12 mouse cellular contexts compared by ENCODE assay signal in the genomic region with DNA sequence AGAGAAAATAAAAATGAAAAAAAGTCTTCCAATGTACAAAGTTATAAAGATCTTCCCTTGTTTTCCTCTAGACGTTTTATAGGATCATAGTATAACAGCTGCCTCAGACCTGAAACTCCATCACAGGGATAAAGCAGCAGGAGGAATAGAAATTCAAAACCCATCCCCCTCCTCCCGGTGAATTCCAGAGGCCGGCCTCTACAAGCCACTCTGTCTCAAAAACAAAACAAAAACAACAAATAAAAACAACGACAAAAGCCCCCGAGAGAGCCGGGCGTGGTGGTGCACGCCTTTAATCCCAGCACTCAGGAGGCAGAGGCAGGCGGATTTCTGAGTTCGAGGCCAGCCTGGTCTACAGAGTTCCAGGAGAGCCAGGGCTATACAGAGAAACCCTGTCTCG. TPM values are rescaled to one million over a fixed set of nuclear protein-coding genes. Genes with fewer than 3 reads are reported as not detected.
A peak's percentile ranks its signal among the peaks of the same experiment; 100 is the strongest.
DNase-seq lines count a peak whose midpoint lies in the region; ATAC-seq and TF ChIP-seq lines count a peak whose summit lies in the region.
"Had no signal": no experiment of that assay in that cellular context is flagged by ENCODE, and none has a peak within 500 bp of the region (broad histone marks: within the 10 kb centered on the region; RNA-seq: fewer than 3 reads in every experiment).

No protein-coding gene starts in this region.

- H3K79me2 ChIP-seq in myocyte (ENCODE audit: control insufficient read depth, insufficient read depth): no peaks in the 10 kb centered on the region

- H3K36me3 ChIP-seq in heart, embryonic 10.5 days: no peaks in the 10 kb centered on the region
- no peaks in the 10 kb centered on the region for H3K36me3 ChIP-seq in midbrain, embryonic 11.5 days (ENCODE audit: control insufficient read depth, insufficient read depth, low read length)
- H3K36me3 ChIP-seq in midbrain, embryonic 15.5 days (replicated peaks): no peaks in the 10 kb centered on the region
- H3K36me3 ChIP-seq in hindbrain, postnatal 0 days (ENCODE audit: insufficient read depth, low read length): no peaks in the 10 kb centered on the region
- no peaks in the 10 kb centered on the region for H3K36me3 ChIP-seq in myocyte (ENCODE audit: control insufficient read depth, insufficient read depth)

- no peak overlapping the region for H3K27ac ChIP-seq in heart, embryonic 10.5 days
- H3K27ac ChIP-seq in midbrain, embryonic 11.5 days (ENCODE audit: low read depth, low read length): no peak overlapping the region
- no peak overlapping the region for H3K27ac ChIP-seq in midbrain, embryonic 15.5 days
- peak overlapping the region; percentile 75; the same call in 1 of the 2 replicates for H3K27ac ChIP-seq in hindbrain, postnatal 0 days

- no peak overlapping the region for H3K9ac ChIP-seq in midbrain, embryonic 11.5 days (ENCODE audit: low read length)
- no peak overlapping the region for H3K9ac ChIP-seq in midbrain, embryonic 15.5 days
- no peak overlapping the region for H3K9ac ChIP-seq in hindbrain, postnatal 0 days (replicated peaks; ENCODE audit: low read length)

- H3K4me3 ChIP-seq in heart, embryonic 10.5 days: peak overlapping the region; percentile 76; the same call in 1 of the 2 replicates
- H3K4me3 ChIP-seq in midbrain, embryonic 11.5 days (ENCODE audit: low read depth, low read length): no peak overlapping the region
- H3K4me3 ChIP-seq in midbrain, embryonic 15.5 days: no peak overlapping the region
- H3K4me3 ChIP-seq in hindbrain, postnatal 0 days (ENCODE audit: low read length): no peak overlapping the region
- peak overlapping the region; percentile 22 for H3K4me3 ChIP-seq in myocyte

- TF ChIP-seq CTCF in hindbrain, postnatal 0 days (IDR thresholded peaks at IDR 0.05; ENCODE audit: low read depth): no peak

- H3ac ChIP-seq in myocyte (ENCODE audit: control insufficient read depth, insufficient read length): no peak overlapping the region

- no peak for ATAC-seq in midbrain, embryonic 11.5 days (ENCODE audit: low FRiP score)
- ATAC-seq in midbrain, embryonic 15.5 days (replicated peaks): no peak
- no peak for ATAC-seq in hindbrain, postnatal 0 days
- ATAC-seq: inflammation-experienced regulatory T-cells, adult 6 months had no signal

- H3K9me3 ChIP-seq in heart, embryonic 10.5 days: no peaks in the 10 kb centered on the region
- no peaks in the 10 kb centered on the region for H3K9me3 ChIP-seq in midbrain, embryonic 11.5 days (ENCODE audit: control insufficient read depth, low read length)
- no peaks in the 10 kb centered on the region for H3K9me3 ChIP-seq in midbrain, embryonic 15.5 days
- H3K9me3 ChIP-seq in hindbrain, postnatal 0 days (ENCODE audit: low read length): no peaks in the 10 kb centered on the region

- WGBS in heart, embryonic 10.5 days: 63% methylated on average over 11 of the region's 11 CpGs
- 73% methylated on average over 11 of the region's 11 CpGs for WGBS in midbrain, embryonic 11.5 days
- 74% methylated on average over 11 of the region's 11 CpGs for WGBS in midbrain, embryonic 15.5 days
- WGBS in hindbrain, postnatal 0 days: 75% methylated on average over 11 of the region's 11 CpGs

- intact Hi-C loops in heart, postnatal 10 days (cut with DNase I): no loop called here

- DNase-seq in heart, embryonic 10.5 days (ENCODE audit: low spot score): no peak
- DNase-seq in heart, postnatal 10 days: no peak
- peak; percentile 81 for DNase-seq in midbrain, embryonic 11.5 days (ENCODE audit: low spot score, missing footprints)
- no peak for DNase-seq in hindbrain, postnatal 0 days (ENCODE audit: low spot score)
- DNase-seq in adrenal gland, postnatal 36 days: no peak
- no peak for DNase-seq in gastrocnemius, postnatal 10 days
- DNase-seq: heart, adult 11 months; lung, postnatal 4 days; right cerebral cortex, postnatal 25 days had no signal

- H3K27me3 ChIP-seq in heart, embryonic 10.5 days (ENCODE audit: insufficient read depth, poor library complexity, severe bottlenecking): peaks cover 53% of the 10 kb centered on the region
- peaks cover 19% of the 10 kb centered on the region for H3K27me3 ChIP-seq in midbrain, embryonic 11.5 days (ENCODE audit: control insufficient read depth, insufficient read depth, low read length)
- H3K27me3 ChIP-seq in midbrain, embryonic 15.5 days (replicated peaks): no peaks in the 10 kb centered on the region
- H3K27me3 ChIP-seq in hindbrain, postnatal 0 days (ENCODE audit: insufficient read depth, low read length): no peaks in the 10 kb centered on the region
- H3K27me3 ChIP-seq in myocyte (ENCODE audit: control insufficient read depth, insufficient read depth, insufficient read length): no peaks in the 10 kb centered on the region

- TF ChIP-seq POLR2A in myocyte (IDR thresholded peaks at IDR 0.05; ENCODE audit: insufficient read length, low read depth): no peak

- H3K4me2 ChIP-seq in midbrain, embryonic 11.5 days: no peak overlapping the region
- no peak overlapping the region for H3K4me2 ChIP-seq in midbrain, embryonic 15.5 days
- H3K4me2 ChIP-seq in hindbrain, postnatal 0 days (ENCODE audit: low read depth, low read length): no peak overlapping the region; the same call in 1 of the 2 replicates
- H3K4me2 ChIP-seq in myocyte (ENCODE audit: low read depth): no peak overlapping the region

- H3K4me1 ChIP-seq in heart, embryonic 10.5 days: peaks cover 15% of the 10 kb centered on the region
- H3K4me1 ChIP-seq in midbrain, embryonic 11.5 days (ENCODE audit: control insufficient read depth, insufficient read depth, low read length): 0 out of 2 replicates have a peak, but pooled peaks cover 2% of the 10 kb centered on the region
- H3K4me1 ChIP-seq in midbrain, embryonic 15.5 days: peaks cover 27% of the 10 kb centered on the region
- no peaks in the 10 kb centered on the region for H3K4me1 ChIP-seq in hindbrain, postnatal 0 days (ENCODE audit: insufficient read depth, low read length)

TF ChIP-seq in myocyte, 11 proteins besides CTCF, POLR2A, EP300 and RAD21:
- TF ChIP-seq E2F4 (IDR thresholded peaks at IDR 0.05; ENCODE audit: insufficient read depth): no peak
- no peak for TF ChIP-seq MYOG (IDR thresholded peaks at IDR 0.05; ENCODE audit: control insufficient read depth in 1 of 3, insufficient read depth in 1 of 3, insufficient read length in 2 of 3, low read depth in 2 of 3)
- TF ChIP-seq POLR2AphosphoS2 (IDR thresholded peaks at IDR 0.05; ENCODE audit: insufficient read length, low read depth): no peak
- no peak for TF ChIP-seq TCF12 (IDR thresholded peaks at IDR 0.05; ENCODE audit: insufficient read depth, poor library complexity, severe bottlenecking)
- TF ChIP-seq MAX (IDR thresholded peaks at IDR 0.05; ENCODE audit: low read depth): no peak
- TF ChIP-seq SRF (IDR thresholded peaks at IDR 0.05; ENCODE audit: control insufficient read depth, insufficient read length, low read depth): no peak
- no peak for TF ChIP-seq CEBPB (IDR thresholded peaks at IDR 0.05; ENCODE audit: insufficient read depth, poor library complexity, severe bottlenecking)
- TF ChIP-seq REST (IDR thresholded peaks at IDR 0.05; ENCODE audit: insufficient read depth, insufficient read length): no peak
- TF ChIP-seq TCF3 (IDR thresholded peaks at IDR 0.05; ENCODE audit: insufficient read length, low read depth): no peak
- TF ChIP-seq MYOD1 (IDR thresholded peaks at IDR 0.05; ENCODE audit: control insufficient read depth in 1 of 3, insufficient read length in 2 of 3, low read depth in 2 of 3): no peak
- TF ChIP-seq USF1 (IDR thresholded peaks at IDR 0.05; ENCODE audit: low read depth): no peak

RNA-seq across cellular contexts. Expression of a gene that starts 1.0 kb away (rescaled TPM):
- polyA plus RNA-seq in heart, embryonic 10.5 days (2016; fragmentation: Nextera tagmentation; extraction: Ambion mirVana): 6.7 and 11.6 TPM in 2 replicates
- total RNA-seq in heart, postnatal 10 days (2021): 10 to 100 TPM; 84.9 to 86.7 TPM
- 6.2 and 7.4 TPM in 2 replicates for polyA plus RNA-seq in midbrain, embryonic 11.5 days (2014; fragmentation: Nextera tagmentation; extraction: Ambion mirVana)
- polyA plus RNA-seq in midbrain, embryonic 15.5 days (2015; fragmentation: Nextera tagmentation; extraction: Ambion mirVana): 61.4 and 62.1 TPM in 2 replicates
- total RNA-seq in hindbrain, postnatal 0 days (2014; rRNA removed): 155 and 157 TPM in 2 replicates
- polyA plus RNA-seq in hindbrain, postnatal 0 days (2015; fragmentation: Nextera tagmentation; extraction: Ambion mirVana): 73.4 and 78.6 TPM in 2 replicates
- 54.7 TPM for polyA plus RNA-seq in myocyte (2012; fragmentation: generic; extraction: Trizol)
- total RNA-seq in adrenal gland, postnatal 36 days (2021): 10 to 100 TPM; 28.0 to 31.5 TPM
- 10 to 100 TPM; 16.1 to 17.0 TPM for total RNA-seq in gastrocnemius, postnatal 10 days (2021)

RNA-seq across cellular contexts. Expression of a gene that starts 1.5 kb away (rescaled TPM):
- 770 and 980 TPM in 2 replicates for polyA plus RNA-seq in heart, embryonic 10.5 days (2016; fragmentation: Nextera tagmentation; extraction: Ambion mirVana)
- 100 to 1,000 TPM; 486 to 496 TPM for total RNA-seq in heart, postnatal 10 days (2021)
- 1,032 and 1,053 TPM in 2 replicates for polyA plus RNA-seq in midbrain, embryonic 11.5 days (2014; fragmentation: Nextera tagmentation; extraction: Ambion mirVana)
- 522 and 525 TPM in 2 replicates for polyA plus RNA-seq in midbrain, embryonic 15.5 days (2015; fragmentation: Nextera tagmentation; extraction: Ambion mirVana)
- 599 and 600 TPM in 2 replicates for total RNA-seq in hindbrain, postnatal 0 days (2014; rRNA removed)
- 527 and 544 TPM in 2 replicates for polyA plus RNA-seq in hindbrain, postnatal 0 days (2015; fragmentation: Nextera tagmentation; extraction: Ambion mirVana)
- polyA plus RNA-seq in myocyte (2012; fragmentation: generic; extraction: Trizol): 1,089 TPM
- total RNA-seq in adrenal gland, postnatal 36 days (2021): 100 to 1,000 TPM; 602 to 611 TPM
- total RNA-seq in gastrocnemius, postnatal 10 days (2021): 100 to 1,000 TPM; 224 to 271 TPM

RNA-seq across cellular contexts. Expression of a gene that starts 42.8 kb away (rescaled TPM):
- polyA plus RNA-seq in heart, embryonic 10.5 days (2016; fragmentation: Nextera tagmentation; extraction: Ambion mirVana): 34.2 and 38.1 TPM in 2 replicates
- 10 to 100 TPM; 33.3 to 34.3 TPM for total RNA-seq in heart, postnatal 10 days (2021)
- 24.9 and 29.4 TPM in 2 replicates for polyA plus RNA-seq in midbrain, embryonic 11.5 days (2014; fragmentation: Nextera tagmentation; extraction: Ambion mirVana)
- polyA plus RNA-seq in midbrain, embryonic 15.5 days (2015; fragmentation: Nextera tagmentation; extraction: Ambion mirVana): 42.5 and 43.5 TPM in 2 replicates
- 55.0 and 58.6 TPM in 2 replicates for total RNA-seq in hindbrain, postnatal 0 days (2014; rRNA removed)
- 26.5 and 27.9 TPM in 2 replicates for polyA plus RNA-seq in hindbrain, postnatal 0 days (2015; fragmentation: Nextera tagmentation; extraction: Ambion mirVana)
- 33.3 TPM for polyA plus RNA-seq in myocyte (2012; fragmentation: generic; extraction: Trizol)
- 10 to 100 TPM; 11.9 to 18.3 TPM for total RNA-seq in adrenal gland, postnatal 36 days (2021)
- 10 to 100 TPM; 17.1 to 20.6 TPM for total RNA-seq in gastrocnemius, postnatal 10 days (2021)

Comparison
In these comparisons a context has a peak if more than half of its experiments do, and no peak if none do; other contexts are left out.
1. H3K4me3 ChIP-seq: peak in heart, embryonic 10.5 days (single experiment) and myocyte (single experiment); none in midbrain, embryonic 11.5 days (single experiment), midbrain, embryonic 15.5 days (single experiment) and hindbrain, postnatal 0 days (single experiment).